Mouse (Mus musculus) fat pad, adult 2 months (tissue): Measurements from ENCODE around the gene Olfr951.

ENCODE experiments used
- DNase-seq: peaks from one replicate; pipeline ENCODE4 v3.0.0-alpha.2; 2011; ENCODE audit warnings: low read depth, low spot score; ENCODE audit errors: extremely low read depth

The Olfr951 gene

GRCm38 (mm10) chr9:39387110-39387509, at the start of gene Olfr951:
Olfr951 (plus strand) TSS chr9:39387410.
- no peak for DNase-seq

DNA sequence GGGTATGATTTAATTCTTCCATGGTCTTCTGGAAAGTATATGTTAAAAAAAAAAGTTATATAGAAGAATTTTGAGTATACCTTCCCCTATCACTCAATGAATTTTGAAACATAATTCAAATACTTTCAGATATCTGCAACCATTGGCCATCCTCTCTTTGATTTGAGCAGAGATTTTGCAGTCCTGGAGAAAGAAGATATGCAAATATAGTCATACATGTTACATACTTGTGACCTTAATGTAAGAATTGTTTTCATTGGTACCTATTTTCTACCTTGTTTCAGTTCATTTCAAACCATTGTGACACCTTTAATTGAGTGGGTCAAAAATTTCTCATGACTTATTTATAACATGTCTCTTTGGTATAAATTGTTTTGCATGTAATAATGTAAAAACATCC, 39.8 kb downstream of the Olfr951 start, which contains the start of gene Olfr952:
Gene Olfr952 (minus strand): TSS at position 101 of the 400 bp plus-strand sequence.
- no peak for DNase-seq
